Mouse (Mus musculus) lung, postnatal 0 days (tissue): ENCODE data around the gene Zranb2. TPM values are rescaled to one million over a fixed set of nuclear protein-coding genes. Genes with fewer than 3 reads are reported as not detected.

Experiments used
- ATAC-seq: fragments of 200-750 bp; cut with Nextera tagmentation; 2 replicates; pipeline ENCODE4 v1.8.0; 2017; ENCODE audit warnings: moderate library complexity
- DNase-seq: peaks from one replicate; pipeline ENCODE4 v3.0.0-alpha.2; 2016; ENCODE audit warnings: low spot score
- H3K27ac ChIP-seq: fragments of 300-500 bp; sonication (generic); 2 replicates; pipeline ENCODE4 v1.5.1; 2014; ENCODE audit warnings: antibody characterized with exemption, mild to moderate bottlenecking, low read length, mixed read lengths
- H3K27me3 ChIP-seq: fragments of 300-500 bp; sonication (generic); replicated peaks from 2 replicates; pipeline ENCODE4 v1.6.1; 2014; ENCODE audit warnings: low read length, mixed read lengths; ENCODE audit not compliant: insufficient read depth
- H3K36me3 ChIP-seq: fragments of 300-500 bp; sonication (generic); 2 replicates; pipeline ENCODE4 v1.6.1; 2014; ENCODE audit warnings: low read length, mixed read lengths; ENCODE audit not compliant: insufficient read depth
- H3K4me1 ChIP-seq: fragments of 300-500 bp; sonication (generic); 2 replicates; pipeline ENCODE4 v1.6.1; 2014; ENCODE audit warnings: antibody characterized with exemption, low read depth, low read length, mixed read lengths; ENCODE audit not compliant: insufficient read depth
- H3K4me2 ChIP-seq: fragments of 300-500 bp; sonication (generic); replicated peaks from 2 replicates; pipeline ENCODE4 v1.6.1; 2014; ENCODE audit warnings: low read depth, mild to moderate bottlenecking, low read length, moderate library complexity, mixed read lengths
- H3K4me3 ChIP-seq: fragments of 300-500 bp; sonication (generic); 2 replicates; pipeline ENCODE4 v1.5.1; 2014; ENCODE audit warnings: low read depth, low read length
- H3K9ac ChIP-seq: fragments of 300-500 bp; sonication (generic); replicated peaks from 2 replicates; pipeline ENCODE4 v1.6.1; 2014; ENCODE audit warnings: low read depth, mild to moderate bottlenecking
- H3K9me3 ChIP-seq: fragments of 300-500 bp; sonication (generic); 2 replicates; pipeline ENCODE4 v1.6.1; 2016; ENCODE audit warnings: low read length, mixed read lengths
- CTCF ChIP-seq: IDR thresholded peaks from 2 replicates; pipeline ENCODE4 v1.5.1; 2016; ENCODE audit warnings: antibody characterized with exemption, mild to moderate bottlenecking
- EP300 ChIP-seq: IDR thresholded peaks from 2 replicates; pipeline ENCODE4 v1.6.1; 2016; ENCODE audit warnings: antibody characterized with exemption, mild to moderate bottlenecking, control low read depth
- WGBS: fragments of 180-500 bp; shearing (Covaris S2); extraction: QIAGEN DNeasy Blood & Tissue Kit; methylation state at CpG from one replicate; pipeline ENCODE4 v1.1.7; 2014; 5-methylcytosine and 5-hydroxymethylcytosine counted together
- polyA plus RNA-seq: library from polyadenylated mRNA; unstranded; fragments of >200 nt; fragmentation: Nextera tagmentation; extraction: Ambion mirVana; gene quantifications from 2 replicates; pipeline ENCODE4 v1.2.1, GENCODE M21; 2015

Zranb2 gene
- 50.3 and 52.2 TPM in 2 replicates for polyA plus RNA-seq

DNA sequence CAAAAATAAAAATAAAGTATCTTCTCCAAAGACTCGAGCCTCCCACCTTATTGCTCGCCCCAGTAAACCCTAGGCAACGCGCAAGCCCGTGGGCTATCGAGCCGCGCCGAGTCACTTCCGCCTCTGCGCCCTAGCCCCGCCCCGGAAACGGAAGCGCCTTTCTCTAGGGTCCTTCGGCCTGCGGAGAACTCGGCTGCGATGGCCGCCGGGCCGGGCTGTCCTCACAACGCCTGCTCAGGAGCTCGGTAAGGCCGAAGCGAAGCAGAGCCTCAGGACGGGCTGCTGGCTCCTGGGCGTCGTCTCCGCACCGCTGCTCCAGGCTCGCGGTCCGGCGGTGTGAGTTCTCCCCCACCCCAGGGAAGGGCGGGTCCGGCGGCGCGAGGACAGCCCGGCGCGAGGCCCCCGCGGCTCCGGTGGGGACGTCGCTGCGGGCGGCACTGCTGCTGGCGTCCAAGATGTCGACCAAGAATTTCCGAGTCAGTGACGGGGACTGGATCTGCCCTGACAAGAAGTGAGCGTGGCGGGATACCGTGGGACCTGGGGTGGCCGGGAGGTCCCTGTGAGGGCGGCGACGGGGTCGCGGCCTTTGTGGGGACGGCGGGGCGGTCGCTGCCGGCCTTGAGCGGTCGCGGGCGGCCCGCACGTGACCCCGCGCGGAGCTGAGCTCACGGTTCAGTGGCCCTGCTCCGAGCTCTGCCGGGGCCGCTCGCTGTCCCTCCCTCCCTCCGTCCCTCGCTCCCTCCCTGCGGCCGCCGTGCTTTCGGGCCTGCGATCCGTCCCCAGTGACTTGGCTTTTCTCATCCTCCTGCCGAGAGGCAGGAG, at the start of gene Zranb2:
Gene Zranb2 (plus strand): TSS at position 197 of the 822 bp plus-strand sequence.
- peaks cover 20% of the 10 kb centered on the region; the same call in 1 of the 2 replicates for H3K27me3 ChIP-seq
- TF ChIP-seq EP300 = peak; percentile 52
- TF ChIP-seq CTCF = no peak
- DNase-seq = peak; percentile 93
- peak within 1 kb of the TSS; percentile 89 for H3K4me3 ChIP-seq
- no peaks in the 10 kb centered on the region for H3K9me3 ChIP-seq
- under 1% methylated on average over 70 of the region's 91 CpGs for WGBS
- peak within 1 kb of the TSS; percentile 96 for H3K27ac ChIP-seq
- H3K9ac ChIP-seq = peak within 1 kb of the TSS; percentile 73
- ATAC-seq = peak; percentile 96
- no peaks in the 10 kb centered on the region for H3K4me1 ChIP-seq
- H3K36me3 ChIP-seq = peaks cover under 1% of the 10 kb centered on the region; the same call in 1 of the 2 replicates
- H3K4me2 ChIP-seq = peak within 1 kb of the TSS; percentile 64

DNA sequence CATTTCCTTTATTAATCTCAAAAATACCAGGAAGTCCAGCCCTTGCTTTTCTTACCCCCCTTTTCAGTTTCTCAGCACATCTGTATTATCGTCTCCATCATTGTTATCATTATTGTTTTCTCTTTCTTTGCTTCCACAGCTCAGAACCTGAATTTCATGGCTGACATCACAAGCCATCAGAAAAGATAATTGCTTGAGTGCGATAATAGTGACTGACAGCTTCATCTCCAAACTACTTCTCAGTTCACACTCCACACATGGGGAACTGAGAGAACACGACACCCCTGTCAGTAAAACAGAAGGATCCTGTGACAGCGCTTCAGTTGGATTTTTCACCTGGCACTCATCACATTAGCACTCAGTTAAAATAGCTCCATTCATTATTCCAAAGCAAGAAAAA, 41.9 kb upstream of the Zranb2 start:
- no peak overlapping the region for H3K9ac ChIP-seq
- no peak for TF ChIP-seq CTCF
- no peak for TF ChIP-seq EP300
- 41% methylated on average over 4 of the region's 4 CpGs for WGBS
- ATAC-seq (no peak), DNase-seq (no peak)
- H3K4me1 ChIP-seq = no peaks in the 10 kb centered on the region
- H3K27me3 ChIP-seq = no peaks in the 10 kb centered on the region
- no peak overlapping the region for H3K4me3 ChIP-seq
- no peak overlapping the region for H3K27ac ChIP-seq
- no peaks in the 10 kb centered on the region for H3K36me3 ChIP-seq
- no peaks in the 10 kb centered on the region for H3K9me3 ChIP-seq
- no peak overlapping the region for H3K4me2 ChIP-seq

DNA sequence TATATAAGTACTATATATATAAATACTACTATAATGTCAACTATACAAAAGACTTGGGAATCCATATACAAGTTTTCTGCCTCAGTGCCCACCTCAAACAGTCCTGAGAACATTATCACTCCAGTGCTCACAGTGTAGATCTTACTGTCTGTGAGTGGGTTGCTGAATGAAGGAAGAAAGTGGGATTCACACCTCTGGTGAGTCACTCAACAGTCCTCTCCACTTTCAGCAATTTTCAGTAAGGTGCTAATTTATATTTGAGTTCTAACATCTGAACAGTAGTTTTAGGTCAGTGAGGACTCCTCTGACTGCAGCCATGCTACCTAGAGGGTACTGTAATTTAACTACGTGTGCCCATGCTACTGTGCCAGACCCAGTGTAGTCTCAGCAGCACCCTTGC, 31.7 kb upstream of the Zranb2 start:
- H3K4me2 ChIP-seq = no peak overlapping the region
- H3K9ac ChIP-seq = no peak overlapping the region
- TF ChIP-seq CTCF (no peak), EP300 (no peak)
- no peaks in the 10 kb centered on the region for H3K36me3 ChIP-seq
- no peaks in the 10 kb centered on the region for H3K9me3 ChIP-seq
- no peaks in the 10 kb centered on the region for H3K4me1 ChIP-seq
- no peak overlapping the region for H3K4me3 ChIP-seq
- H3K27ac ChIP-seq = no peak overlapping the region
- DNase-seq (no peak), ATAC-seq (no peak)
- 44% methylated on average over 1 of the region's 1 CpGs for whole genome bisulfite sequencing
- H3K27me3 ChIP-seq = no peaks in the 10 kb centered on the region

DNA sequence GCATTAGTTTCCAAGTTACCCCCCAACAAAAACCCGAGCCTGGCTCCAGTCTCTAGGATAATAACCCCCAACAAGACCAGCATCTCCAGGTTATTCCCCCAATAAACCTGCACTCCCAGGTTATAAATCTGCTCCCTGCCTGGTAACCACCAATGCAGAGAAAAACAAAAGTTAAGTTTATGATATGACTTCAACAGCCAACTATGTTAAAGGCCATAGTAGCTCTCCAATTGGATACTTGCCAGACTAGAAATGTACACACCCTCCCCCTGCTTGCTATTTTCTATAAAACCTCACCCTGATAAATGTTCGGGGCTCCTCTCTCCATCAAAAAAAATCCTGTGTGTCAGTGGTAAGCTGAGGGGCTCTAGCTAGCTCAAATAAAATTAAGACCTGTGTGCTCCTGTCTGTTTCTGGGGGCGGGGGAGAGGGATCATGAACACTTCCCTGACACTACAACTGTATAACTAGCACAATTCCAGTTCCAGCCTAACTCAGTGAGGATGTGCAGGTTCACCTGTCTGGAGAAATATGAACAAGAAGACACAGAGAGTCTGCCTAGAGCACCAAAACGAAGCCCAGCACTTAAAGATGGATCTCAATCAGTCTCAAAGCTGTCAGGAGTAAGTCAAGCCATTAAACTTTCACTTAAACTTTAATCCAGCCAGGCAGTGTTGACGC, 19.7 kb upstream of the Zranb2 start:
- TF ChIP-seq EP300 (no peak), CTCF (no peak)
- no peaks in the 10 kb centered on the region for H3K36me3 ChIP-seq
- DNase-seq = no peak
- no peak overlapping the region for H3K4me3 ChIP-seq
- WGBS = 51% methylated on average over 5 of the region's 5 CpGs
- H3K27me3 ChIP-seq = no peaks in the 10 kb centered on the region
- no peaks in the 10 kb centered on the region for H3K4me1 ChIP-seq
- no peaks in the 10 kb centered on the region for H3K9me3 ChIP-seq
- no peak for ATAC-seq
- H3K27ac ChIP-seq = no peak overlapping the region
- no peak overlapping the region for H3K4me2 ChIP-seq
- no peak overlapping the region for H3K9ac ChIP-seq

DNA sequence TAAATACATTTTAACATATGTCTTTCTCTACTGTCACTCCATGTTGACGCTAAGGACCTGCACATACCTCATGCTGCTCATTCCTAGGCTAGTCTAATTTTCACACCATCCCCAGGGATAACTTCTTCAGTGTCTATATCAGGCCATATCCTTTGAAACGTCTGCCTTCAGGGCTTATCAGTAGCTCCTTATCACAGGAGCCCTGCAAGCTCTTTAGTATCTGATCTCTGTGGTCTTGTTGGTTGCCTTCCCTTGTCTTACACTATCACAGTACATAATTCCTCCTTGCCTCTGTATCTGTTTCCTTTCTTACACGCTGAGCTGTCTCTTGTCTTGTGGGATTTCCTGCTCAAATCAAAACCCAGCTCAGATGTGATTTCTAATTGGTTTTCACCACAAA, 17.5 kb upstream of the Zranb2 start:
- H3K9ac ChIP-seq = no peak overlapping the region
- no peak for TF ChIP-seq CTCF
- TF ChIP-seq EP300 = no peak
- no peaks in the 10 kb centered on the region for H3K4me1 ChIP-seq
- H3K9me3 ChIP-seq = no peaks in the 10 kb centered on the region
- no peak for DNase-seq
- no peak for ATAC-seq
- no peak overlapping the region for H3K4me2 ChIP-seq
- no peaks in the 10 kb centered on the region for H3K36me3 ChIP-seq
- WGBS = 37% methylated on average over 3 of the region's 3 CpGs
- no peak overlapping the region for H3K4me3 ChIP-seq
- H3K27me3 ChIP-seq = no peaks in the 10 kb centered on the region
- no peak overlapping the region for H3K27ac ChIP-seq

DNA sequence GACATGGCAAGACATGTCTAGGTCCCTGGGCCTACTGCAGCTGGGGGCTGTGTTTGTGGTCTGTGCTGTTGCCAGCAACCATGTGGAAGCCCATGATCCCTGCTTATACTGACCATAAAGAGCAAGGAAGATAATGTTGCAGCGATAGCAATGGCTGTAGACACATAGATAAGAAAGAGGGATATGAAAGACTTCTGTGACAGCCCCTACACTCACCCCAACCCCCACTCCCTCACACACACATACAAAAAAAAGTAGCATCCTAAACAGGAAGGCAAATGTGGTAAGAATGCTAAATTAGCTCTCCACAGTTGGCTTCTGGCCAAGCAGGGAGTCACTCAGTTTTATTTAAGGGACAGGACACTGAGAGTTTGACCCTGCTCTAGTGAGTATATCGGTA, 16.0 kb upstream of the Zranb2 start:
- no peak for DNase-seq
- no peak overlapping the region for H3K4me3 ChIP-seq
- H3K9ac ChIP-seq = no peak overlapping the region
- 32% methylated on average over 2 of the region's 2 CpGs for WGBS
- no peaks in the 10 kb centered on the region for H3K27me3 ChIP-seq
- H3K9me3 ChIP-seq = no peaks in the 10 kb centered on the region
- H3K4me2 ChIP-seq = no peak overlapping the region
- no peaks in the 10 kb centered on the region for H3K36me3 ChIP-seq
- H3K27ac ChIP-seq = no peak overlapping the region
- ATAC-seq = no peak
- H3K4me1 ChIP-seq = no peaks in the 10 kb centered on the region
- TF ChIP-seq EP300 (no peak), CTCF (no peak)
